Mouse (Mus musculus): ENCODE data around the gene Nav1.
A peak's percentile ranks its signal among the peaks of the same experiment; 100 is the strongest.

Gene Nav1

DNA sequence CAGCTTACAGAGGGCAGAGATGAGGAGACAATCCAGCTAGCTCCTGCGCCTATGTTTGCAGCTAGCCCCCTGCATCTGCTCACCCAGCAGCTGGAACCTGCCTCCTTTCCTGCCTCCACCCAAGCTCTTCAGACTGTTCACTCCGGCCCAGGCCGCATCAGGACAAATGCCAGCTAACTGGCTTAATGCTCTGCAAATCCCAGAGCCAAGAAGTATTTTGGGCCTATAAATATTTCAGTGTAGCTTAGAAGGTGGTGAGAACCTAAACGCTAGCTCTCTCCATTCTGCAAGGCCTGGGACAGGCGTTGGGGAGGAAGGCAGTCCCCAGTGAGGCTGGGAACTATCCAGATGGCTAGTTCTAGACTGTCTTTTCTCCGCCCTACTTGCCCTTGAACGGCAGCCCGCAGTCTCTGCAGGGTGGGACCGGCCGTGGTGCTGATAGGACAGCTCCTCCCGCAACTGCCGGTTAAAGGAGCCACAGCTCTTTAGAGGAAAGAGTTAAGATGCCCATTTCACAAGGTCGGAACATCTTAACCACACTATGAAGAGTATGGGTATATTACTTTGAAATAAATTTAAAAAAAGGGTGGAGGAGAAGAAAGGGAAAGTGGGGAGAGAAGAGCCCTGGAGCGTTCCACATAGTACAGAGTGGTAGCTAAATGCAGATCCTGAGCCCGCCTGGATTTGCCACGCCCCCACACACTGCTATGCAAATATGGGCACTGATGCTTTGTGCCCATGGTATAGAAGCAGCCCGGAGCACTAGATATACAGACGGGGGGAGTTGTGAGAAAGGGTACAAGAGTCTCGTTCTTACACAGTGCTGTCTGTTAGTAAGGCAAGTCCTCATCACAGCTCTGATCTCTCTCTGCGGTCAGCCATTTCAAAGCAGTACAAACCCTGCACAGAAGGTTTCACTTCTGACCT lies 8.9 kb upstream of the Nav1 start:
- DNase-seq (ENCODE audit: low spot score) = peak; percentile 61

GRCm38 (mm10) chr1:135609621-135610020 lies 2.5 kb upstream of the Nav1 start:
- DNase-seq (ENCODE audit: low spot score) = no peak

DNA sequence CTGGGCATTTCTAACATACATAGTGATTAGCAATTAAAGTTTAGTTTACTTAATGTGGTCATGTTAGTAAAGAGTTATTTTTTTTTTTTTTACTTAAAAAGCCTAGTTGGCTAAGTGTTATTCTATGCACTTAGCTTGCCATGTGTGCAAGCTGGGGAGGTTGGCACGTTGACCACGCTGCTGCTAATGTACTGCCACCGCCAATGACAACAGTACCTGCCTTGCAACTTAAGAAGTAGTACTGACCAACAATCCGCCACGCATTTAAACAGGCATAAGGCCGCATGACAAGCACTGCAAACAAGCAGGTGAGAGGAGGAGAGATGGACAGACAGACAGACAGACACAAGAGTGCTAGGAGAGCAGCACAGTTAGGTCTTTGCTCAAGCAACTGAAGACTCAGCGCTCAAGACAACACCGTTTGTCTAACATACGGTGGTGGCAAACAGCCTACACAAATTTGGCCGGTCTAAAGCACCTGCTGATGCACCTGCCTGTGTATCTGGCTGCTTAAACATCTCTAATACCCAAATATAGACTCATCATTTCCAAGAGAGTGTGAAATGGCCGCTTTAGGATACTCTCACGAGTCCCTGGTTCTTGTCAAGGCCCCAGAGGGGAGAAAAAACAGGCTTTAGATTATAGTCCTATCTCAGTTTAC lies 610 bp downstream of the Nav1 start:
- no peak for DNase-seq (ENCODE audit: low spot score)

GRCm38 (mm10) chr1:135605530-135605929 lies 1.6 kb downstream of the Nav1 start:
- no peak for DNase-seq (ENCODE audit: low spot score)

- no peak for DNase-seq (ENCODE audit: low spot score)
These were observed 2.6 kb downstream of the Nav1 start for GRCm38 (mm10) chr1:135604361-135605052.

DNA sequence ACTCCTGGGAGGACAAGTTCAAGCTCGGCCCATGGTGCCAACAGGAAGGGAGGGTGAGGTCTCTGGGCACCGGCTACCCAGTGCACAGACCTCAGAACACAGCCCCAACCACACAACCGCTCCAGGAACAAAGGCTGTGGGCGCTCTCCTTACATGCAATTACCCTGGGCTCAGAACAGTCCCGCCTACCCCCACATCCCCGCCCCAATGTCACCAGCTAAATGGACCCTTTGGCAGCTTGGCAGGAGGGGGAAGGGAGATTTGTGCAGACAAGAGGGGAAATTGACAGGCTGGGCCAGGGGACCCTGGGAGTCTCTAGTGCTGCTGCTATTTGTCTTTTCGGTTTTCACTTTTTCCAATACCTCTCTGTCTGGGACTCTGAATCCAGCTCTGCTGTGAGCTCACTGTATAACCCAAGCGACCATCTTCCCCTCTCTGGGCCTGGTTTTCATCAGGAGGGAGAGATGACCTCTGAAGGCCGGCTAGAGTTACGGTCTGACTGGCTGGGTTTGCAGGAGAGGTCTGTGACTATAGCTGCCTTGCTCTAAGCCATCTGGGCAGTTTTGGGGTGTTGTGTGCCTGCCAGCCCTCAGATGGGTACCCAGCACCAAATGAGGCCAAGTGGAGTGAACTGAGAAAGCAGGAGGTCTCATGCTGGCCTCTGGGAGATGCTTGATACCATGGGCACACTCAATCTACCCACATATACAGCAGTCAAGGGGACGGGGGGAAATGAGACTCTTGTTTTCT lies 3.8 kb downstream of the Nav1 start:
- no peak for DNase-seq (ENCODE audit: low spot score)

GRCm38 (mm10) chr1:135600023-135601005 lies 6.8 kb downstream of the Nav1 start:
- DNase-seq (ENCODE audit: low spot score) = no peak

GRCm38 (mm10) chr1:135598251-135598879 lies 8.7 kb downstream of the Nav1 start:
- DNase-seq (ENCODE audit: low spot score) = no peak

DNA sequence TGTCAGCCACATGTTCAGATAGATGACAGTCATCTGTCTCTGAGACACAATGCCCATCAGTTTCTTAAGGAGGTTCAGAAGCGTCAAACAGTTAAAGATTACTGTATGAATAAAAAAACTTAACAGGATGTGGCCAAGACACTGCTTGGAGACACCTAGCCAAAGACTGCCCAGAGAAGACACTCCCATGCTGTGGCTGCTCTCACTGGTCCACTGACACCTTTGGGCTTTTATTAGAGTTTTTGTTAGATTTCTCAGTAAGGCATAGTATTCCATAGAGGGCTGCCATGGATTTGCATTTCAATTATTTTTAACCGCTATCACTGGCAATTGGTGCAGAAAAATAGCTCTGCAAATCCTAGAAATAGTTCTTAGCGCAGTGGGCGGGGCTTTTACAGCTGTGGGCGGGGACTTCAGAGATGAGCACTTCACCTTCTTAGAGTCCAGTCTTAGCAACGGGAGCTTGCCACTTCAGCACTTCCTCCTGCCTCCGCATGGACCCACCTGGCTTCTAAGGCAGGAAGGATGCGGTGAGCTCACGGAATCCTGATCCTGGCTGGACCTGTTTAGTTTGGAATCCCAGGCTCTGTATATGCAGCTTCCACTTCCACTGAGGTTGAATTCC lies 12.7 kb downstream of the Nav1 start:
- no peak for DNase-seq (ENCODE audit: low spot score)

- no peak for DNase-seq (ENCODE audit: low spot score)
These were observed 13.4 kb downstream of the Nav1 start for GRCm38 (mm10) chr1:135593560-135594278.

DNA sequence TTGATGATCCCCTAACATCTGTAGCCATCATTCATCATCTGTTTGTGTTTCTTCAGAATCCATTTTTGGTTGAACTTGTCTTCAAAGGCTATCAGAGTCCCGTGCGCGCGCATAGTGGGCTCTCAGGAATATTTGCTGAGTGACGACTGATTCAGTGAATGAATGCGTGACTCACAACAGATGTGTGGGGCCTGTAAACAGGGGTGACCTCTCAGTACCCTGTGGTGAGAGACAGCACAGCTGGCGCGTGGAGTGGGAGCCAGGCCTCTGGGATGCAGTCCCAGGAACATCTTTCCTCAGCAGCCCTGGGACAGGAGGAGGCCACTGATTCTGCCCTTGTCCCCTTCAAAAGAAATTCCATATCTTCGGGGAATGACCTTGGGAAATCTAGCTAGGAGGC lies 16.3 kb downstream of the Nav1 start:
- peak; percentile 28 for DNase-seq (ENCODE audit: low spot score)

- no peak for DNase-seq (ENCODE audit: low spot score)
These were observed 18.1 kb downstream of the Nav1 start for GRCm38 (mm10) chr1:135588973-135589372.

DNA sequence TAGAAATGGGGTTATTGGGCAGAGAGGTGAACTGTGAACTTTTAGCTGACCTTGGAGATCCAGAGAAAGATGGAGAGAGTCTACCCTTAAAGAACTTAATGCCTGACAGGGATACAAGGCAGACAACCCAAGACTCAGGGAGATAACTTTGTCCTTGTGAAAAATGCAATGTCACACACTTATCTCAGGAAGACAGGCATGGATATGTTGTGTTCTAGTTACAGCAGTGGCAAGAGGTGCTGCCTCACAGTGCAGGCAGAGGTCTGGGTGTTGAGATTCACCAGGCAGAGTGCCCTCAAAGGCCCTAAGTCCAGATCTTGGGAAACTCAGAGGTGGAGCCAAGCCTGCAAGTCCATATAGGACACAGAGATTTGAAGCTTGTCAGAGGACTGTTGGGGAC lies 20.2 kb downstream of the Nav1 start:
- no peak for DNase-seq (ENCODE audit: low spot score)

- peak; percentile 28 for DNase-seq (ENCODE audit: low spot score)
These were observed 21.5 kb downstream of the Nav1 start for GRCm38 (mm10) chr1:135585573-135585972.

- DNase-seq (ENCODE audit: low spot score) = no peak
These were observed 22.2 kb downstream of the Nav1 start for GRCm38 (mm10) chr1:135584587-135585541.

- no peak for DNase-seq (ENCODE audit: low spot score)
These were observed 23.2 kb downstream of the Nav1 start for GRCm38 (mm10) chr1:135583678-135584515.

GRCm38 (mm10) chr1:135583081-135583677 lies 23.9 kb downstream of the Nav1 start:
- no peak for DNase-seq (ENCODE audit: low spot score)

Measured in urinary bladder, postnatal 25 days (tissue).